Mouse (Mus musculus) liver, adult 10 weeks (tissue): ENCODE data around the gene Olfr902. TPM values are rescaled to one million over a fixed set of nuclear protein-coding genes. Genes with fewer than 3 reads are reported as not detected.

ENCODE experiments used
- polyA plus RNA-seq: library from polyadenylated mRNA; stranded (reverse); fragments of 350-450 nt; fragmentation: Illumina TruSeq; extraction: RNeasy Lipid Tissue Mini Kit (QIAGEN cat#74804); gene quantifications from one replicate; pipeline ENCODE4 v1.2.3, GENCODE M21; 2014; ENCODE audit warnings: low read depth, low replicate concordance

Olfr902 gene
- polyA plus RNA-seq: not detected

DNA sequence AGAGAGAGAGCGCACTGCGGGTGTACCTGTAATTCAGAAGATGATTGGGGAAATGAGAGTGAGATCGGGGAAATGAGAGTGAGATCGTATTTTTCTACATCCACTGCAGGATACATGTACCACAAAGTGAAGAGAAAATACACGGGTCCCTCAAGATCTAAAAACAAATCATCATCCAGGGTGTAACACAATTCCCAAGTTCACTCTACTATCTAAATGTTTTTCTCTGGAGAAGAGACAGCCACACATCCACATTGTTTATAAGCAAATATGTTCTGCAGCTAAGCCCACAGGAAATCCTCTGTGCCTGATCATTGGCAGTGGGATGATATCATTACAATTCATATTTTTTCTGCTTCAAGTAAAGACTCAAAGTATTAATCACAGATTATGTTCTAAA is at the start of gene Olfr902:
TSS of gene Olfr902 (plus strand) at position 301 of the 400 bp plus-strand sequence.

DNA sequence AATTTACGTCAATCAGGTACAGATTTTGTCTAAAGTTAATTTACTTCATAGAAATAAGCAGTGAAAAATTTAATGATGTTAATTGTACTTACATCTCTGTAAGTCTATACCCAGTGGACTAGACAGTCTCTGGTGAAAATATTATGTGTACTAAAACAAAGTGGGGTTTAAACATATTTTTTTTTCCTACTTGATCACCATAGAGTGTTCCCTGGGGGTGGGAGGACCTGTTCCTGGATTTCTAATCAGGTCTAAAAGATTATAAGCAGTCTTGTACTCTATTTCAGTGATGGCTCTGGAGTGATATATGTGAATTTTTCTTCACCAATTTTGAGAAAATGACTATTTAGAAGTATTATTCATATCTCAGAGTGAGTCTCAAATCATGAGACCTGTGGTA is 46.1 kb upstream of the Olfr902 start, which contains the start of gene Olfr147:
TSS of gene Olfr147 (plus strand) at position 301 of the 400 bp plus-strand sequence.

DNA sequence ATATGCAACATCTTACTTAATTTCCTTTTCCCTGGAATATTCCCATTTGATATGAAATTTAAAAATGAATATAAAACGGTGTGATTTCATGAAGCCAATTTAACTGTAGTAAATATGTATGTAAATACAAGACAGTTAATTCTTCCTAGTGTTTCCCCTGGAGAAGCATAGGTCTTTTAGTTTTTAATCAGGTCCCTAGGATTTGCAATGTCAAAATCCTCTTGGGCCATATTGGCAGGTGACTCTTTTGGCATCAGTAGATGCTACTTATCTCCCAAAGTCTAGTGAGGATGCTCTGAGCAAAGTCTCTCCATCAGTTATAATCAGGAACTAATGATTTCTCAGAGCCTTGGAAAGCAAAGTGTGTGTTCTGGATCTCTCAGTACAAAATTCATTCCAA is 18.3 kb upstream of the Olfr902 start, which contains the start of gene Olfr901:
TSS of gene Olfr901 (plus strand) at position 301 of the 400 bp plus-strand sequence.

DNA sequence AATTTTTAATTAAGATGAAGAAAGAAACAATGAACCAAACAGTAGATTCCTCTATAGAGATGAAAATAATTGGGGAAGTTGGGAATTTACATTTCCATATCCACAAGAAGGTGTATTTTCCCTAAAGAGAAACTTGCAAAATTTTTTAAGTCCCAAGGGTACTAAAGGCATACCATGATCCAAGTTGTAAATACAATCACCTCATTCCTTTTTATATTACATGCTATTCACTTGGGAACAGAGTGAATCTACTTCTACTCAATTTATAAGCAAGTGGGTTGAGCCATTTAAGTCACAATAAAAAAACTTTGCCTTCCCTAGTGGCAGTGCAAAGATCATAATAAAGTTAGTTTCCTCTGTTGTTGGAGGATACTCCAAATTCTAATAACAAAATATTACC is 15.4 kb downstream of the Olfr902 start, which contains the start of gene Olfr904:
TSS of gene Olfr904 (plus strand) at position 301 of the 400 bp plus-strand sequence.

DNA sequence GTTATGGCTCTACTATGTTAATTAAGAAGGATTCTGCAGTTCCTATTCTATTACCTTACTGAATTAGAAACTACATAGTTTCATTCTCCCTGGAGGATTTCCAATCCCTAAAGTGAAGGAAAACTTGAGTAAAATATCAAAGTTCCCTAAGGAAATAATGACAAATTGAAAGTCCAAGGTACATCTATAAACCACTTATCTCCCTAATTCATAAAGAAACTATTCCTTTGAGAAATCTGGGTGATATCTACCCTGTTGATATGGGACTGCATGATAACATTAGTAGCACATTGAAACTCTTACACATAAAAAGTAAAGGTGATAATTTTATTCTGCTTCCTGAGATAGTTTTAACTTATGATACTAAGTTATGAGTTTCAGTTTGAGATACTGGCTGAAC is 23.4 kb downstream of the Olfr902 start, which contains the start of gene Olfr905:
TSS of gene Olfr905 (plus strand) at position 301 of the 400 bp plus-strand sequence.

DNA sequence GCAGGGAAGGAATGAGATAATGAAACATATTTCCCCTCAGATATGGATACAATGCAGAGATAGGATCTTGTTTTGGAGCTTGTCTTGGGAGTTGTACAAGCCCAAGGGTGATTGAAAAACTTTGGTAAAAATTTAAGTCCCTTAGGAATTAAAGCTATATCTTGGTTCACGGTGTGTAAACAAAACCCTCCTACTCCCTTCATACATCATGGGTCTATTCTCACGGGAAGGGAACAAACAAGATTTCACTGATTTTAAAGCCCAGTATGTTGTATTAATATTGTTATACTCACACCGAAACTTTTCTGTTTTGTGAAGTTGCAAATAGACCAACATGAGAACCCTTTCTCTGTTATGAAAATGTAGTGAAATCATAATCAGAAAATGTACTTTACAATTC is 39.3 kb downstream of the Olfr902 start, which contains the start of gene Olfr906:
TSS of gene Olfr906 (plus strand) at position 301 of the 400 bp plus-strand sequence.

DNA sequence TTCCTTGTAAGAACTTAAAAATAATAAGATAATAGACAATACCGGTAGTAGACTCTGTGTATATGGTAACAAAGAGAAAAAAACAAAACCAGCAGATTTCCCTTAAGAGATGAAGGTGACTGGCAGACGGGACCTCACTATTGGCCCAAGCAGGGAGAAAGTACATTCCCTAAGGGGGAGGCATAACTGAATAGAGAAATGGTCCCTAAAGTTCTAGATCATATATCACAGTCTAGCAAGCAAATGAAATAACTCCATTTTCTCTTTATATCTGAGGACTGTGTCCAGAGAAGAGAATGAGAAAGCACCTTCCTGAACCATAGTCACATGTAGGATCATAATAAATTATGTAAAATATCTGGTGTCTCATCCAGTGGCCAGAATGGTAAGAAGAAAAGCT is 48.0 kb downstream of the Olfr902 start, which contains the start of gene Olfr907:
TSS of gene Olfr907 (plus strand) at position 301 of the 400 bp plus-strand sequence.

Other genes starting within 250 kb of the Olfr902 start
- not detected for gene Olfr893, start 239.3 kb upstream of the Olfr902 start, polyA plus RNA-seq
- not detected for gene Olfr894, start 229.6 kb upstream of the Olfr902 start, polyA plus RNA-seq
- gene Olfr143, start 194.9 kb upstream of the Olfr902 start, polyA plus RNA-seq: not detected
- not detected for gene Olfr895, start 179.8 kb upstream of the Olfr902 start, polyA plus RNA-seq
- gene Olfr896-ps1, start 156.5 kb upstream of the Olfr902 start, polyA plus RNA-seq: not detected
- gene Olfr25, start 118.6 kb upstream of the Olfr902 start, polyA plus RNA-seq: not detected
- gene Olfr898, start 99.2 kb upstream of the Olfr902 start, polyA plus RNA-seq: not detected
- not detected for gene Olfr250, start 80.8 kb upstream of the Olfr902 start, polyA plus RNA-seq
- not detected for gene Olfr251, start 70.6 kb upstream of the Olfr902 start, polyA plus RNA-seq
- not detected for gene Olfr147, start 46.0 kb upstream of the Olfr902 start, polyA plus RNA-seq
- not detected for gene Olfr901, start 18.2 kb upstream of the Olfr902 start, polyA plus RNA-seq
- gene Olfr904, start 15.5 kb downstream of the Olfr902 start, polyA plus RNA-seq: not detected
- not detected for gene Olfr905, start 23.5 kb downstream of the Olfr902 start, polyA plus RNA-seq
- not detected for gene Olfr906, start 39.4 kb downstream of the Olfr902 start, polyA plus RNA-seq
- not detected for gene Olfr907, start 48.1 kb downstream of the Olfr902 start, polyA plus RNA-seq
- not detected for gene Olfr911-ps1, start 73.9 kb downstream of the Olfr902 start, polyA plus RNA-seq
- gene Olfr910, start 90.2 kb downstream of the Olfr902 start, polyA plus RNA-seq: not detected
- gene Olfr912, start 132.5 kb downstream of the Olfr902 start, polyA plus RNA-seq: not detected
- not detected for gene Olfr913, start 145.1 kb downstream of the Olfr902 start, polyA plus RNA-seq
- not detected for gene Olfr914, start 157.4 kb downstream of the Olfr902 start, polyA plus RNA-seq
- not detected for gene Olfr916, start 212.2 kb downstream of the Olfr902 start, polyA plus RNA-seq
- not detected for gene Olfr917, start 218.2 kb downstream of the Olfr902 start, polyA plus RNA-seq
- not detected for gene Olfr918, start 226.9 kb downstream of the Olfr902 start, polyA plus RNA-seq